Mouse (Mus musculus) forebrain, embryonic 14.5 days (tissue): ENCODE data around the gene Sumo3. TPM values are rescaled to one million over a fixed set of nuclear protein-coding genes. Genes with fewer than 3 reads are reported as not detected.

Experiments
- ATAC-seq: fragments of 200-750 bp; cut with Nextera tagmentation; 2 replicates; pipeline ENCODE4 v1.8.0; 2017; ENCODE audit warnings: mild to moderate bottlenecking, moderate library complexity
- DNase-seq: peaks from one replicate; pipeline ENCODE4 v3.0.0-alpha.2; 2015; ENCODE audit warnings: low spot score
- H3K27ac ChIP-seq: fragments of 300-500 bp; sonication (generic); 2 replicates; pipeline ENCODE4 v1.5.1; 2014; ENCODE audit warnings: low read depth, mild to moderate bottlenecking, control low read depth, low read length, moderate library complexity
- H3K27me3 ChIP-seq: fragments of 300-500 bp; sonication (generic); replicated peaks from 2 replicates; pipeline ENCODE4 v1.6.1; 2014; ENCODE audit warnings: low read length, control low read depth, mixed read lengths; ENCODE audit not compliant: control insufficient read depth, insufficient read depth
- H3K36me3 ChIP-seq: fragments of 300-500 bp; sonication (generic); 2 replicates; pipeline ENCODE4 v1.6.1; 2014; ENCODE audit warnings: low read length, control low read depth; ENCODE audit not compliant: control insufficient read depth, insufficient read depth
- H3K4me1 ChIP-seq: fragments of 300-500 bp; sonication (generic); 2 replicates; pipeline ENCODE4 v1.6.1; 2014; ENCODE audit warnings: antibody characterized with exemption, low read length, control low read depth; ENCODE audit not compliant: control insufficient read depth, insufficient read depth
- H3K4me2 ChIP-seq: fragments of 300-500 bp; sonication (generic); 2 replicates; pipeline ENCODE4 v1.6.1; 2014; ENCODE audit warnings: mild to moderate bottlenecking, control low read depth, low read length
- H3K4me3 ChIP-seq: fragments of 300-500 bp; sonication (generic); 2 replicates; pipeline ENCODE4 v1.5.1; 2014; ENCODE audit warnings: low read depth, low read length, control low read depth
- H3K9ac ChIP-seq: fragments of 300-500 bp; sonication (generic); 2 replicates; pipeline ENCODE4 v1.6.1; 2014; ENCODE audit warnings: mild to moderate bottlenecking, low read length, control low read depth, moderate library complexity
- H3K9me3 ChIP-seq: fragments of 300-500 bp; sonication (generic); replicated peaks from 2 replicates; pipeline ENCODE4 v1.6.1; 2016; ENCODE audit warnings: low read length, control low read depth, mixed read lengths; ENCODE audit not compliant: control insufficient read depth
- WGBS: fragments of 180-500 bp; shearing (Covaris S2); extraction: QIAGEN DNeasy Blood & Tissue Kit; methylation state at CpG from one replicate; pipeline ENCODE4 v1.1.7; 2014; 5-methylcytosine and 5-hydroxymethylcytosine counted together
- polyA plus RNA-seq: library from polyadenylated mRNA; unstranded; fragments of >200 nt; fragmentation: Nextera tagmentation; extraction: Ambion mirVana; gene quantifications from 2 replicates; pipeline ENCODE4 v1.2.1, GENCODE M21; 2014

Sumo3 gene
- polyA plus RNA-seq, 1 experiment from 2014 or later, result 308 TPM

DNA sequence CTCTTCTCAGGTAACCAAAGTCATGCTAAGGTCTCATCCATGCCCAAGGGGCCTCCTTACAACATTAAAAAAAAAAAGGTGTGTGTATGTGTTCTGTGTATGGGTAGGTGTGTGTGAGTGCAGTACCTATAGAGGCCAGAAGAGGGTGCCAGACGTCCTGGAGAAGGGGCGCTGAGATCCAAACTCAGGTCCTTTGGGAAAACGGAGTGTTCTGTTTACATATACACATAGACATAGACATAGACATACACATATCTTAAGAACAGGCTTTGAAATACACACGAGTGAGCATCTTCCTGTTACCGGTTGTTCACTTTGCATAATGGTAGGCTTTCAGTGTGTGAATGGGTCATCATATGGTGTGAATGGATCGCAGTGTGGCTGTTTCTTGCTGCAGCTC lies 1.8 kb upstream of the Sumo3 start:
- WGBS, result 91% methylated on average over 6 of the region's 6 CpGs
- Histone ChIP-seq H3K4me3 (no peak overlapping the region), H3K4me2 (no peak overlapping the region), H3K9me3 (no peaks in the 10 kb centered on the region), H3K36me3 (peaks cover 3% of the 10 kb centered on the region), H3K27me3 (no peaks in the 10 kb centered on the region), H3K27ac (no peak overlapping the region), H3K4me1 (peaks cover 12% of the 10 kb centered on the region), H3K9ac (no peak overlapping the region)
- DNase-seq, result no peak
- ATAC-seq, result no peak

DNA sequence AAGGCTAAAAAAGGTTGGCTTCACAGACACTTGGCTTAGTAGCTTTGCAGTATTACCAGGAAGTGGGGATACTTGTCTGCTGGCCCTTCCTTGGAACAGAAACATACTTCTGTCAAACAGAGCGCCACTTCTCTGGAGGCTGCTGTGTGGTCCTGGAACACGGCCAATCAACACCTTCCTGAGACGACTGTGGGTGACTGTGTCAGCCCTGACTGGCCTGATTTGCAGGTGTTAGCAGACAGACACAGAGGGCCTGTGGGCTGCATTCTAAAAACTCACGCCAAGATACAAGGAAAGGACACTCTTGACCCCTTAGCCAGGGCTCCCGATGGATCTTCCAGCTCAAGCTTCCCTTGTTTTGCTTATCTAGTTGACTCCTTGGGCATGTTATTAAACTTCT lies 939 bp upstream of the Sumo3 start:
- no peaks in the 10 kb centered on the region for H3K9me3 ChIP-seq
- H3K27ac ChIP-seq, result no peak overlapping the region
- 75% methylated on average over 5 of the region's 5 CpGs for WGBS
- H3K36me3 ChIP-seq, result peaks cover 3% of the 10 kb centered on the region; the same call in 1 of the 2 replicates
- no peak overlapping the region for H3K4me2 ChIP-seq
- ATAC-seq, result no peak
- DNase-seq, result no peak
- H3K4me1 ChIP-seq, result peaks cover 12% of the 10 kb centered on the region
- H3K4me3 ChIP-seq, result no peak overlapping the region
- H3K27me3 ChIP-seq, result no peaks in the 10 kb centered on the region
- H3K9ac ChIP-seq, result no peak overlapping the region

DNA sequence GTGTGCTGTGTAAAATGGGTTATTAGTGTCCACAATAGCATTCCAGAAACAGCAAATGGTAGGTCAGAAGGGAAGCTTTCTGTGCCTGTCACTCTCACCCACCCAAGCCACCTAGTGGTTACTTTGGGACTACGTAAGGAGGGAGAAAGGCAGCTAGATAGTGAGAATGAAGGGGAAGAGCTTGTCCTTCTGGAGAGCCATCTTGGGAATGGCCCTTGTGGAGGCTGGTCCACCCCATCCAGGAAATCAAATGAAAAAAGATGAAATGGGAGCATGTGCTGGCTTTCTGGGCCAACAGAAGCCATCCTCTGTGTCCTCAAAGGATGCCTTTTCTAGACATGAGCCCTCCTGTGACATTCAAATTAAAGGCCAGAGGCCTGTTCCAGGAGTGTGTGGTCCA lies 529 bp upstream of the Sumo3 start:
- DNase-seq (peak; percentile 51), ATAC-seq (no peak)

DNA sequence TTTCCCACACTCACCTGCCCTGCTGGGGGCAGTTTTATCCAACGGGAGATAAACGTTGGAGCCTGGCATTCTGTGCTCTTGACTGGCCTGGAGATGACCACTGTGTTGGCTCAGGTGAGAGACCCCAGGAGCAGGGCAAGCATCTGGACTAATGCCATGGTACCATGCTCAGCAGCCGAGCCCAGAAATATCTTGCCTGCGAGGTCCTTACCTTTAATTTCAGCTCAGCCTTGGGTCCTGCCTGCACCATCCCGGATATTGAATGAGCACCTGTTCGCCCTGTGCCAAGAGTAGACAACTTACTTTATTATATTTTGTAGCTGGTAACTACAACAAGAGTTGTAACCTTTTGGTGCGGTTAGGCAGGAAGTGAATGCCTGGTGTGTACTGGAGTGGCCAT lies 958 bp downstream of the Sumo3 start:
- Histone ChIP-seq H3K4me3 (peak overlapping the region; percentile 63), H3K4me1 (peaks cover 12% of the 10 kb centered on the region), H3K36me3 (peaks cover 22% of the 10 kb centered on the region), H3K9me3 (no peaks in the 10 kb centered on the region), H3K27me3 (no peaks in the 10 kb centered on the region), H3K4me2 (peak overlapping the region; percentile 87), H3K9ac (peak overlapping the region; percentile 78), H3K27ac (peak overlapping the region; percentile 94)
- 44% methylated on average over 7 of the region's 7 CpGs for WGBS
- DNase-seq, result no peak
- ATAC-seq, result no peak; the same call in 1 of the 2 replicates

More for the DNA sequence above, 529 bp upstream of the Sumo3 start:
- Histone ChIP-seq H3K36me3 (peaks cover 7% of the 10 kb centered on the region), H3K27me3 (no peaks in the 10 kb centered on the region), H3K27ac (peak overlapping the region; percentile 94), H3K4me3 (peak overlapping the region; percentile 63), H3K4me1 (peaks cover 12% of the 10 kb centered on the region), H3K9me3 (no peaks in the 10 kb centered on the region), H3K9ac (no peak overlapping the region), H3K4me2 (peak overlapping the region; percentile 87)
- WGBS, result 29% methylated on average over 1 of the region's 1 CpGs

DNA sequence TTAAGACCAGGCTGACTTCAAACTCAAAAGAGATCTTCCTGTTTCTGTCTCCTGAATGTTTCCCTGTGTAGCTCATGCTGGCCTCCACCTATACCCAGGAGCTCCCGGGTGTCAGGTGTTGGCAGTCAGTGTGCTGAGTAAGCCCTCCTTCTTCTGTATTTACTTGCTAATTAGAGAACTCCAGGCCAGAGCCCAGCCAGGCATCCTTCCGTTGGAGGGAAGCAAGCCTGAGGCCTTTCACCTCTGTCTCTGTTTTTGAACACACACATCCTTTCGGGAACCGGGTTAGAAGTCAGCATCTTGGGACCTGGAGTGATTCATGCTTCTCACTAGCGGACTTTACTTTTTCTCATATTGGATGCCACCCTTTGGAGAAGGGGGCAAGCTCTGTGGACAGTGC lies 1.5 kb downstream of the Sumo3 start:
- 72% methylated on average over 5 of the region's 5 CpGs for WGBS
- no peaks in the 10 kb centered on the region for H3K27me3 ChIP-seq
- peaks cover 12% of the 10 kb centered on the region for H3K4me1 ChIP-seq
- H3K27ac ChIP-seq, result no peak overlapping the region
- peaks cover 28% of the 10 kb centered on the region for H3K36me3 ChIP-seq
- DNase-seq (no peak), ATAC-seq (no peak)
- H3K9me3 ChIP-seq, result no peaks in the 10 kb centered on the region
- no peak overlapping the region for H3K9ac ChIP-seq
- H3K4me2 ChIP-seq, result peak overlapping the region; percentile 87
- H3K4me3 ChIP-seq, result peak overlapping the region; percentile 63; the same call in 1 of the 2 replicates

DNA sequence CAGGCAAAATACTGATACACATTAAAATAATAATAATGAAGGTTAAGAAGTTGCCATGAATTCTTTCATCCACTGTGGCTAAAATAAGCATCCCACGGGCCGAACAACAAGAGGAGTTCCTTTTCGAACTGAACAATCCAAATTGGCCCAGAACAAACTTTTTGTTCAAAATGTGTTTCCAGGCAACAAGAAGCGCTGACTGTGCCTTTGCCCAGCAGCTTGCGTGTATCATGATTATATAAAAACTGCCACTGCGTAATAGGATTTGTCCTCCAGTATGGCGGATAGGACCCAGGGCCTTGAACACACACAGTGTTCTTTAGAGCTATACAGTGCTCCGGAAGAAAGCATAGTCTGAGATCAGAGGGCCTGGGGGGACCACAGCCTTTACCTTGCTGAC lies 2.7 kb downstream of the Sumo3 start:
- H3K36me3 ChIP-seq, result peaks cover 39% of the 10 kb centered on the region
- DNase-seq (no peak), ATAC-seq (no peak)
- no peak overlapping the region for H3K27ac ChIP-seq
- H3K9me3 ChIP-seq, result no peaks in the 10 kb centered on the region
- H3K9ac ChIP-seq, result no peak overlapping the region
- no peaks in the 10 kb centered on the region for H3K27me3 ChIP-seq
- H3K4me2 ChIP-seq, result no peak overlapping the region
- H3K4me3 ChIP-seq, result no peak overlapping the region
- 95% methylated on average over 8 of the region's 8 CpGs for WGBS
- peaks cover 12% of the 10 kb centered on the region for H3K4me1 ChIP-seq

DNA sequence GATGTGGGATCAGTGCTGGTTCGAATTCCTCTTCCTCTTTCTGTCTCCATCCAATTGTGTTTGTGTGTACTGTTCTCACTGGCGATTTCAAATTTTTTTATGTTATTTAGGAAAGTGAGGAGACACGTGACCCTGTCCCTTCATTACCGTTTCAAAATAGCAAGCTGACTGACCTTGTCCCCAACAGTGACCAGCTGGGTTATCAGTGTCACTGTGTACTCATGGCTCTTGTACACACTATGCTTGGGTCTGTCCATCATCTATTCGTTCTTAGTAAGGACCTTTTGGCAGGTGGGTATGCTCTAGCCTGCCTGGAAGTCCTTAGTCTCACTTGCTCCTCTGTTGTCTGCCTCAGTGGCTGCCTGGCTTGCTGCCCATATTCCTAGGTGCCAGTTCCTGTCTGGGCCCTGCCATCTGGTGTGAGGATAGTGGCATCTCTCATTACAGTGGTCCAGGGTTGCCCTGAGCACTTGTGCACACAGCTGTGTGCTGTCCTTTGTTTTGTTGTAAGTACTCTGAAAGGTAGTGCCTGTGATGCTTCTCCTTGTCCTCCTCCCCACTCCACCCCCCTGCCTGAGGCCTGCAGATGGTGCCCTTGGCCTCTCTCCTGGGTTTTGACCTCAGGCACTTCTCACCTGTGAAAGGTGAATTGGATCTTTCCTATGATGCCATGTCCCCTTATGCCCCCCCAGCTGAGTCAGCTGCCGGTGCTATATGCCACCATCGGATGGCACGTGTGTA lies 4.5 kb downstream of the Sumo3 start:
- Histone ChIP-seq H3K4me3 (no peak overlapping the region), H3K27me3 (no peaks in the 10 kb centered on the region), H3K9ac (0 out of 2 replicates have a peak overlapping the region, but pooled peaks have one; percentile 5), H3K9me3 (no peaks in the 10 kb centered on the region), H3K4me2 (no peak overlapping the region), H3K4me1 (peaks cover 12% of the 10 kb centered on the region), H3K36me3 (peaks cover 55% of the 10 kb centered on the region), H3K27ac (no peak overlapping the region)
- no peak for ATAC-seq
- WGBS, result 88% methylated on average over 8 of the region's 8 CpGs
- DNase-seq, result no peak

DNA sequence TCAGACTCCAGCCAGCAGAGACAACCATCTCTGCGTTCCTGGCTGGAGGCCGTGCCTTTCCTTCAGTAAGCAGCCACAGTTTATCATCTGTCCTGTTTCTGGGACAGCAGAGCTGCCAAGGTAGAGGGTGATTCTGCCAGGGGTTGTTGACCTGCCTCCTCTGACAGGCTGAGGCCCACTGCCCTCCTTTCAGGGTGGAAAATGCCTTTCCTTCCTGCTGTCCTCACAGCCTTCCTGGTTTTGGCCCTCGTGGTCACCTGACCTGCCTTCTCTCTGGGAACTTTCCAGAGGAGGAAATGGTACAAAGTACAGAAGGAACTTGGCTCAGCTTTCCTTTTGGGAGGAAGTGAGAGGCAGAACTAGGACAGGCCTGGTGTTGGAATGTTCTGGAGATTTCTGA lies 7.5 kb downstream of the Sumo3 start:
- Histone ChIP-seq H3K4me3 (no peak overlapping the region), H3K4me1 (no peaks in the 10 kb centered on the region), H3K9me3 (no peaks in the 10 kb centered on the region), H3K4me2 (no peak overlapping the region), H3K27me3 (no peaks in the 10 kb centered on the region), H3K9ac (no peak overlapping the region), H3K36me3 (peaks cover 82% of the 10 kb centered on the region), H3K27ac (no peak overlapping the region)
- 85% methylated on average over 3 of the region's 3 CpGs for WGBS
- DNase-seq, result no peak
- ATAC-seq, result no peak

DNA sequence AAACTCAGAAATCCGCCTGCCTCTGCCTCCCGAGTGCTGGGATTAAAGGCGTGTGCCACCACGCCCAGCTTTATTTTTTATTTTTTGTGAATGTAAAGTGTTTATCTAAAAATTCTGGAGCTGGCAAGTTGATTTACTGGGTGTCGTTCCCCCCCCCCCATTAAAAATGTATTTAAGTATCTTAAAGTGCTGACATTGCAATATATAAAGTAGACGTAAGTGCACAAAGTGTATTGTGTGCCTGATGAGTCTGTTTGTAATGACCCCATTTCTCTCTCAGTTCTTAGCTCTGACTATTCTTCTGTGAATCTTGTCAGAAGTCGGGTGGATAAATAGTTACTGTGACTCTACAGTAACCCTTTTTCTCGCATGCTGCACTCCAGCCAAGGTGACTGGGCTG lies 9.8 kb downstream of the Sumo3 start:
- DNase-seq (no peak), ATAC-seq (no peak)
- no peaks in the 10 kb centered on the region for H3K27me3 ChIP-seq
- H3K27ac ChIP-seq, result no peak overlapping the region
- H3K4me2 ChIP-seq, result no peak overlapping the region
- H3K9ac ChIP-seq, result no peak overlapping the region
- peaks cover 72% of the 10 kb centered on the region for H3K36me3 ChIP-seq
- no peaks in the 10 kb centered on the region for H3K9me3 ChIP-seq
- no peak overlapping the region for H3K4me3 ChIP-seq
- H3K4me1 ChIP-seq, result no peaks in the 10 kb centered on the region
- WGBS, result 94% methylated on average over 8 of the region's 8 CpGs
